Comparison of ENCODE assay signal across 8 mouse cellular contexts in genomic region chr5:23850345-23851159, GRCm38 (mm10). TPM values are rescaled to one million over a fixed set of nuclear protein-coding genes. Genes with fewer than 3 reads are reported as not detected.
DNase-seq lines count a peak whose midpoint lies in the region; ATAC-seq and TF ChIP-seq lines count a peak whose summit lies in the region.

No protein-coding gene starts in this region.

- no peaks in the 10 kb centered on the region for H3K9me3 ChIP-seq in hindbrain, embryonic 11.5 days (ENCODE audit: control insufficient read depth, low read length)
- H3K9me3 ChIP-seq in lung, postnatal 0 days (ENCODE audit: low read length), result no peaks in the 10 kb centered on the region

- WGBS in hindbrain, embryonic 11.5 days, result under 1% methylated on average over 61 of the region's 61 CpGs
- WGBS in lung, postnatal 0 days, result under 1% methylated on average over 58 of the region's 61 CpGs

- no peaks in the 10 kb centered on the region for H3K4me1 ChIP-seq in hindbrain, embryonic 11.5 days (replicated peaks; ENCODE audit: control insufficient read depth, insufficient read depth, low read length)
- no peaks in the 10 kb centered on the region for H3K4me1 ChIP-seq in lung, postnatal 0 days (ENCODE audit: insufficient read depth, low read depth, low read length)

- peak overlapping the region; percentile 86 for H3K4me3 ChIP-seq in hindbrain, embryonic 11.5 days (ENCODE audit: low read depth, low read length)
- peak overlapping the region; percentile 74 for H3K4me3 ChIP-seq in lung, postnatal 0 days (ENCODE audit: low read depth, low read length)

- peak; percentile 81 for TF ChIP-seq CTCF in lung, postnatal 0 days (IDR thresholded peaks at IDR 0.05)

- H3K9ac ChIP-seq in hindbrain, embryonic 11.5 days (ENCODE audit: low read depth, low read length), result peak overlapping the region; percentile 83
- H3K9ac ChIP-seq in lung, postnatal 0 days (replicated peaks; ENCODE audit: low read depth), result peak overlapping the region; percentile 62

- TF ChIP-seq EP300 in lung, postnatal 0 days (IDR thresholded peaks at IDR 0.05), result no peak

- ATAC-seq in hindbrain, embryonic 11.5 days (ENCODE audit: low FRiP score), result peak; percentile 98
- peak; percentile 99 for ATAC-seq in lung, postnatal 0 days

- H3K27ac ChIP-seq in hindbrain, embryonic 11.5 days (ENCODE audit: low read depth, low read length), result peak overlapping the region; percentile 49
- H3K27ac ChIP-seq in lung, postnatal 0 days (ENCODE audit: low read length), result peak overlapping the region; percentile 72; the same call in 1 of the 2 replicates

- no peaks in the 10 kb centered on the region for H3K27me3 ChIP-seq in hindbrain, embryonic 11.5 days (ENCODE audit: control insufficient read depth, insufficient read depth, low read length)
- H3K27me3 ChIP-seq in lung, postnatal 0 days (replicated peaks; ENCODE audit: insufficient read depth, low read length), result no peaks in the 10 kb centered on the region

- peaks cover 10% of the 10 kb centered on the region for H3K36me3 ChIP-seq in hindbrain, embryonic 11.5 days (ENCODE audit: control insufficient read depth, insufficient read depth, low read length)
- H3K36me3 ChIP-seq in lung, postnatal 0 days (ENCODE audit: insufficient read depth, low read length), result no peaks in the 10 kb centered on the region

- DNase-seq in MN1 (ENCODE audit: low spot score), result peak; percentile 80
- peak; percentile 87 for DNase-seq in cerebellum, adult 9-11 months
- DNase-seq in frontal cortex, adult 2 months (ENCODE audit: extremely low spot score in 1 of 2, low spot score in 1 of 2), result peak; percentile 64 to 94
- peak; percentile 94 for DNase-seq in hindbrain, embryonic 11.5 days (ENCODE audit: low spot score)
- peak; percentile 89 to 95 for DNase-seq in layer of hippocampus, postnatal 10 days (ENCODE audit: low spot score in 2 of 2)
- DNase-seq in lung, postnatal 0 days (ENCODE audit: low spot score), result peak; percentile 87
- peak; percentile 89 for DNase-seq in ovary, postnatal 10 days (ENCODE audit: low spot score)
- DNase-seq in thymus, postnatal 0 days (ENCODE audit: low spot score), result peak; percentile 87

- H3K4me2 ChIP-seq in hindbrain, embryonic 11.5 days (replicated peaks; ENCODE audit: low read depth, low read length), result peak overlapping the region; percentile 63
- peak overlapping the region; percentile 67 for H3K4me2 ChIP-seq in lung, postnatal 0 days (replicated peaks; ENCODE audit: low read depth, low read length)

RNA-seq across cellular contexts. Expression of gene Tomm7, which starts 6.6 kb away (rescaled TPM):
- 89.0 and 107 TPM in 2 replicates for polyA plus RNA-seq in frontal cortex, adult 2 months (2012; rRNA removed)
- 107 and 113 TPM in 2 replicates for polyA plus RNA-seq in hindbrain, embryonic 11.5 days (2014; fragmentation: Nextera tagmentation; extraction: Ambion mirVana)
- 10 to 100 TPM; 73.9 to 83.3 TPM for total RNA-seq in layer of hippocampus, postnatal 10 days (2021)
- polyA plus RNA-seq in lung, postnatal 0 days (2015; fragmentation: Nextera tagmentation; extraction: Ambion mirVana), result 96.7 and 102 TPM in 2 replicates
- 193 and 208 TPM in 2 replicates for polyA plus RNA-seq in thymus, postnatal 0 days (2015; fragmentation: Nextera tagmentation; extraction: Ambion mirVana)

Comparison
In these comparisons a context has a peak if more than half of its experiments do, and no peak if none do; other contexts are left out.
1. Peak in every context shown above with its lines: DNase-seq, ATAC-seq, H3K4me3 ChIP-seq and H3K27ac ChIP-seq.